Mouse (Mus musculus) kidney, postnatal 14 days (tissue): ENCODE measurements at regions not wholly inside any gene's neighbourhood (a gene's known extent, or its start where the extent isn't known, plus 50 kb on each side); places are given as distances from the start of the nearest gene placed in this dataset.
A peak's percentile ranks its signal among the peaks of the same experiment; 100 is the strongest.

Experiments used
- DNase-seq: peaks from one replicate; pipeline ENCODE4 v3.0.0; 2022; ENCODE audit warnings: mixed read lengths

- DNase-seq = peak; percentile 24
These were observed 272.1 kb upstream of the Adgrl2 start for GRCm38 (mm10) chr3:149262332-149262970.

GRCm38 (mm10) chr3:149261764-149262163 lies 271.4 kb upstream of the Adgrl2 start:
- DNase-seq = no peak

- no peak for DNase-seq
These were observed 268.5 kb upstream of the Adgrl2 start for GRCm38 (mm10) chr3:149258826-149259225.

- peak; percentile 17 for DNase-seq
These were observed 266.5 kb upstream of the Adgrl2 start for GRCm38 (mm10) chr3:149256891-149257290.

GRCm38 (mm10) chr3:149253080-149253479 lies 262.7 kb upstream of the Adgrl2 start:
- no peak for DNase-seq

GRCm38 (mm10) chr3:149252144-149252543 lies 261.8 kb upstream of the Adgrl2 start:
- no peak for DNase-seq

- no peak for DNase-seq
These were observed 257.3 kb upstream of the Adgrl2 start for GRCm38 (mm10) chr3:149247626-149247987.

- DNase-seq = no peak
These were observed 256.7 kb upstream of the Adgrl2 start for GRCm38 (mm10) chr3:149246935-149247625.

GRCm38 (mm10) chr3:149239664-149240063 lies 249.3 kb upstream of the Adgrl2 start:
- DNase-seq = no peak

- no peak for DNase-seq
These were observed 247.7 kb upstream of the Adgrl2 start for GRCm38 (mm10) chr3:149238076-149238475.

GRCm38 (mm10) chr3:149235183-149235582 lies 244.8 kb upstream of the Adgrl2 start:
- no peak for DNase-seq

GRCm38 (mm10) chr3:149233691-149234131 lies 243.4 kb upstream of the Adgrl2 start:
- peak; percentile 54 for DNase-seq

- DNase-seq = no peak
These were observed 242.9 kb upstream of the Adgrl2 start for GRCm38 (mm10) chr3:149233191-149233641.

GRCm38 (mm10) chr3:149231346-149231745 lies 241.0 kb upstream of the Adgrl2 start:
- DNase-seq = no peak

GRCm38 (mm10) chr3:149227556-149227955 lies 237.2 kb upstream of the Adgrl2 start:
- DNase-seq = no peak

- no peak for DNase-seq
These were observed 236.4 kb upstream of the Adgrl2 start for GRCm38 (mm10) chr3:149226723-149227122.

GRCm38 (mm10) chr3:149225684-149226083 lies 235.3 kb upstream of the Adgrl2 start:
- DNase-seq = no peak

- DNase-seq = peak; percentile 45
These were observed 233.9 kb upstream of the Adgrl2 start for GRCm38 (mm10) chr3:149224271-149224670.

GRCm38 (mm10) chr3:149223776-149224175 lies 233.4 kb upstream of the Adgrl2 start:
- no peak for DNase-seq

GRCm38 (mm10) chr3:149220958-149221357 lies 230.6 kb upstream of the Adgrl2 start:
- no peak for DNase-seq

GRCm38 (mm10) chr3:149220304-149220951 lies 230.1 kb upstream of the Adgrl2 start:
- peak; percentile 50 for DNase-seq

- peak; percentile 38 for DNase-seq
These were observed 229.3 kb upstream of the Adgrl2 start for GRCm38 (mm10) chr3:149219381-149220303.
